Mouse (Mus musculus) limb, embryonic 15.5 days (tissue): ENCODE measurements around the gene Swsap1. TPM values are rescaled to one million over a fixed set of nuclear protein-coding genes. Genes with fewer than 3 reads are reported as not detected.

ENCODE experiments used
- ATAC-seq: fragments of 200-750 bp; cut with Nextera tagmentation; 2 replicates; pipeline ENCODE4 v1.8.0; 2017; ENCODE audit warnings: low read depth, moderate TSS enrichment; ENCODE audit not compliant: insufficient number of reproducible peaks, low FRiP score, low TSS enrichment
- H3K27ac ChIP-seq: fragments of 300-500 bp; sonication (generic); 2 replicates; pipeline ENCODE4 v1.5.1; 2015; ENCODE audit warnings: moderate library complexity, mild to moderate bottlenecking, inconsistent platforms
- H3K27me3 ChIP-seq: fragments of 300-500 bp; sonication (generic); 2 replicates; pipeline ENCODE4 v1.6.1; 2015; ENCODE audit warnings: inconsistent platforms
- H3K36me3 ChIP-seq: fragments of 300-500 bp; sonication (generic); 2 replicates; pipeline ENCODE4 v1.6.1; 2015; ENCODE audit warnings: inconsistent platforms
- H3K4me1 ChIP-seq: fragments of 300-500 bp; sonication (generic); 2 replicates; pipeline ENCODE4 v1.6.1; 2015; ENCODE audit warnings: inconsistent platforms
- H3K4me2 ChIP-seq: fragments of 300-500 bp; sonication (generic); 2 replicates; pipeline ENCODE4 v1.6.1; 2015; ENCODE audit warnings: mild to moderate bottlenecking, inconsistent platforms
- H3K4me3 ChIP-seq: fragments of 300-500 bp; sonication (generic); 2 replicates; pipeline ENCODE4 v1.5.1; 2015; ENCODE audit warnings: mild to moderate bottlenecking, inconsistent platforms
- H3K9ac ChIP-seq: fragments of 300-500 bp; sonication (generic); 2 replicates; pipeline ENCODE4 v1.6.1; 2015; ENCODE audit warnings: inconsistent platforms
- H3K9me3 ChIP-seq: fragments of 300-500 bp; sonication (generic); 2 replicates; pipeline ENCODE4 v1.6.1; 2016; ENCODE audit warnings: inconsistent platforms
- WGBS: fragments of 180-500 bp; shearing (Covaris S2); methylation state at CpG from one replicate; pipeline ENCODE4 v1.1.7; 2015; 5-methylcytosine and 5-hydroxymethylcytosine counted together
- polyA plus RNA-seq: library from polyadenylated mRNA; unstranded; fragments of >200 nt; fragmentation: Nextera tagmentation; extraction: Ambion mirVana; gene quantifications from 2 replicates; pipeline ENCODE4 v1.2.1, GENCODE M21; 2015

Gene Swsap1
- polyA plus RNA-seq, 1 experiment from 2014 or later = 9.2 TPM

GRCm38 (mm10) chr9:21937711-21938175, 17.8 kb upstream of the Swsap1 start:
- peak overlapping the region; percentile 59; the same call in 1 of the 2 replicates for H3K4me3 ChIP-seq
- H3K27me3 ChIP-seq = no peaks in the 10 kb centered on the region
- no peaks in the 10 kb centered on the region; the same call in 1 of the 2 replicates for H3K36me3 ChIP-seq
- WGBS = 73% methylated on average over 4 of the region's 4 CpGs
- H3K4me1 ChIP-seq = peaks cover 15% of the 10 kb centered on the region; the same call in 1 of the 2 replicates
- no peak overlapping the region for H3K27ac ChIP-seq
- H3K4me2 ChIP-seq = no peak overlapping the region
- ATAC-seq = no peak
- H3K9ac ChIP-seq = no peak overlapping the region
- no peaks in the 10 kb centered on the region for H3K9me3 ChIP-seq

GRCm38 (mm10) chr9:21938234-21938855, 17.2 kb upstream of the Swsap1 start:
- H3K9ac ChIP-seq = no peak overlapping the region
- no peak for ATAC-seq
- H3K4me3 ChIP-seq = no peak overlapping the region
- no peaks in the 10 kb centered on the region for H3K9me3 ChIP-seq
- no peaks in the 10 kb centered on the region; the same call in 1 of the 2 replicates for H3K36me3 ChIP-seq
- H3K4me1 ChIP-seq = peaks cover 12% of the 10 kb centered on the region; the same call in 1 of the 2 replicates
- 78% methylated on average over 4 of the region's 4 CpGs for WGBS
- peaks cover under 1% of the 10 kb centered on the region; the same call in 1 of the 2 replicates for H3K27me3 ChIP-seq
- H3K4me2 ChIP-seq = no peak overlapping the region
- no peak overlapping the region for H3K27ac ChIP-seq

- H3K27ac ChIP-seq = no peak overlapping the region
- 74% methylated on average over 12 of the region's 12 CpGs for WGBS
- no peak overlapping the region for H3K4me2 ChIP-seq
- H3K27me3 ChIP-seq = peaks cover 25% of the 10 kb centered on the region
- peaks cover 4% of the 10 kb centered on the region for H3K4me1 ChIP-seq
- ATAC-seq = no peak
- no peaks in the 10 kb centered on the region; the same call in 1 of the 2 replicates for H3K36me3 ChIP-seq
- H3K4me3 ChIP-seq = no peak overlapping the region
- no peak overlapping the region for H3K9ac ChIP-seq
- H3K9me3 ChIP-seq = no peaks in the 10 kb centered on the region
Observed at GRCm38 (mm10) chr9:21943046-21943445, 12.5 kb upstream of the Swsap1 start.

- H3K36me3 ChIP-seq = no peaks in the 10 kb centered on the region; the same call in 1 of the 2 replicates
- H3K4me1 ChIP-seq = peaks cover 4% of the 10 kb centered on the region
- ATAC-seq = no peak
- H3K4me2 ChIP-seq = no peak overlapping the region
- H3K27me3 ChIP-seq = peaks cover 31% of the 10 kb centered on the region
- WGBS = 38% methylated on average over 12 of the region's 12 CpGs
- H3K4me3 ChIP-seq = no peak overlapping the region
- H3K9ac ChIP-seq = no peak overlapping the region
- no peaks in the 10 kb centered on the region for H3K9me3 ChIP-seq
- H3K27ac ChIP-seq = no peak overlapping the region
Observed at GRCm38 (mm10) chr9:21943638-21944037, 11.9 kb upstream of the Swsap1 start.

- H3K27ac ChIP-seq = no peak overlapping the region
- 16% methylated on average over 23 of the region's 23 CpGs for WGBS
- peaks cover 33% of the 10 kb centered on the region for H3K27me3 ChIP-seq
- H3K4me3 ChIP-seq = no peak overlapping the region
- no peak for ATAC-seq
- H3K9me3 ChIP-seq = no peaks in the 10 kb centered on the region
- peaks cover 4% of the 10 kb centered on the region for H3K4me1 ChIP-seq
- no peak overlapping the region for H3K4me2 ChIP-seq
- H3K36me3 ChIP-seq = no peaks in the 10 kb centered on the region; the same call in 1 of the 2 replicates
- no peak overlapping the region for H3K9ac ChIP-seq
Observed at GRCm38 (mm10) chr9:21944267-21944666, 11.3 kb upstream of the Swsap1 start.

GRCm38 (mm10) chr9:21947540-21948130, 7.9 kb upstream of the Swsap1 start:
- 8% methylated on average over 28 of the region's 28 CpGs for WGBS
- Histone ChIP-seq H3K4me1 (peaks cover 4% of the 10 kb centered on the region), H3K27me3 (peaks cover 35% of the 10 kb centered on the region), H3K9ac (no peak overlapping the region), H3K36me3 (no peaks in the 10 kb centered on the region), H3K4me2 (no peak overlapping the region), H3K9me3 (no peaks in the 10 kb centered on the region), H3K4me3 (no peak overlapping the region), H3K27ac (no peak overlapping the region)
- ATAC-seq = no peak

- peaks cover 4% of the 10 kb centered on the region for H3K4me1 ChIP-seq
- no peaks in the 10 kb centered on the region for H3K9me3 ChIP-seq
- WGBS = 53% methylated on average over 8 of the region's 8 CpGs
- peaks cover 35% of the 10 kb centered on the region for H3K27me3 ChIP-seq
- H3K9ac ChIP-seq = no peak overlapping the region
- no peak for ATAC-seq
- no peak overlapping the region for H3K27ac ChIP-seq
- no peaks in the 10 kb centered on the region for H3K36me3 ChIP-seq
- no peak overlapping the region for H3K4me3 ChIP-seq
- H3K4me2 ChIP-seq = no peak overlapping the region
Observed at GRCm38 (mm10) chr9:21948146-21948545, 7.4 kb upstream of the Swsap1 start.

- peaks cover 4% of the 10 kb centered on the region for H3K4me1 ChIP-seq
- no peak for ATAC-seq
- H3K4me3 ChIP-seq = no peak overlapping the region
- H3K4me2 ChIP-seq = no peak overlapping the region
- H3K27ac ChIP-seq = no peak overlapping the region
- peaks cover 31% of the 10 kb centered on the region for H3K27me3 ChIP-seq
- no peak overlapping the region for H3K9ac ChIP-seq
- WGBS = 59% methylated on average over 6 of the region's 6 CpGs
- H3K9me3 ChIP-seq = no peaks in the 10 kb centered on the region
- no peaks in the 10 kb centered on the region for H3K36me3 ChIP-seq
Observed at GRCm38 (mm10) chr9:21948790-21949189, 6.8 kb upstream of the Swsap1 start.

GRCm38 (mm10) chr9:21950322-21950721, 5.2 kb upstream of the Swsap1 start:
- Histone ChIP-seq H3K9ac (no peak overlapping the region), H3K4me1 (peaks cover 7% of the 10 kb centered on the region), H3K4me2 (no peak overlapping the region), H3K27ac (no peak overlapping the region), H3K9me3 (no peaks in the 10 kb centered on the region), H3K27me3 (peaks cover 31% of the 10 kb centered on the region), H3K4me3 (no peak overlapping the region), H3K36me3 (no peaks in the 10 kb centered on the region)
- WGBS = 18% methylated on average over 11 of the region's 11 CpGs
- no peak for ATAC-seq

- Histone ChIP-seq H3K4me2 (no peak overlapping the region), H3K27ac (no peak overlapping the region), H3K27me3 (peaks cover 20% of the 10 kb centered on the region), H3K36me3 (no peaks in the 10 kb centered on the region), H3K4me1 (peaks cover 14% of the 10 kb centered on the region), H3K9ac (no peak overlapping the region), H3K9me3 (no peaks in the 10 kb centered on the region), H3K4me3 (no peak overlapping the region)
- no peak for ATAC-seq
- 80% methylated on average over 3 of the region's 3 CpGs for WGBS
Observed at GRCm38 (mm10) chr9:21951977-21952376, 3.6 kb upstream of the Swsap1 start.

GRCm38 (mm10) chr9:21953600-21953999, 2.0 kb upstream of the Swsap1 start:
- no peaks in the 10 kb centered on the region for H3K36me3 ChIP-seq
- H3K4me1 ChIP-seq = peaks cover 10% of the 10 kb centered on the region
- H3K27ac ChIP-seq = no peak overlapping the region
- H3K27me3 ChIP-seq = peaks cover 5% of the 10 kb centered on the region
- WGBS = 9% methylated on average over 3 of the region's 3 CpGs
- ATAC-seq = no peak
- H3K4me3 ChIP-seq = no peak overlapping the region
- no peaks in the 10 kb centered on the region for H3K9me3 ChIP-seq
- no peak overlapping the region for H3K4me2 ChIP-seq
- H3K9ac ChIP-seq = no peak overlapping the region

GRCm38 (mm10) chr9:21954635-21955034, 920 bp upstream of the Swsap1 start:
- Histone ChIP-seq H3K27ac (no peak overlapping the region), H3K36me3 (no peaks in the 10 kb centered on the region; the same call in 1 of the 2 replicates), H3K4me3 (no peak overlapping the region), H3K9ac (no peak overlapping the region), H3K4me2 (no peak overlapping the region), H3K9me3 (no peaks in the 10 kb centered on the region), H3K4me1 (peaks cover 10% of the 10 kb centered on the region), H3K27me3 (peaks cover 10% of the 10 kb centered on the region)
- 80% methylated on average over 3 of the region's 3 CpGs for WGBS
- ATAC-seq = no peak
